Mouse (Mus musculus): ENCODE data around the gene Nr2f2.

- no peak for TF ChIP-seq CTCF (IDR thresholded peaks at IDR 0.05; ENCODE audit: borderline replicate concordance, insufficient read depth, low read length)
- no peak for TF ChIP-seq POLR2A (IDR thresholded peaks at IDR 0.05; ENCODE audit: low read depth, low read length)
These were observed 8.3 kb downstream of the Nr2f2 start for GRCm38 (mm10) chr7:70358020-70358847.

All from embryonic fibroblast, embryonic 13.5 days (primary cell).